Mouse (Mus musculus) ES-E14 (cell line): ENCODE measurements around the gene Ell2.

ENCODE experiments used
- MAFK ChIP-seq: IDR thresholded peaks from 2 replicates; pipeline ENCODE4 v1.6.1; 2014; ENCODE audit warnings: mild to moderate bottlenecking, low read depth, low read length, inconsistent platforms; ENCODE audit not compliant: insufficient read depth
- ZC3H11A ChIP-seq: IDR thresholded peaks from 2 replicates; pipeline ENCODE4 v1.6.1; 2012; ENCODE audit warnings: low read depth, mild to moderate bottlenecking, inconsistent platforms, low read length, borderline replicate concordance

GRCm38 (mm10) chr13:75779169-75779568 lies 72.6 kb downstream of the Ell2 start:
- no peak for TF ChIP-seq MAFK
- TF ChIP-seq ZC3H11A: no peak
